Mouse (Mus musculus) gastrocnemius, postnatal 4 days (tissue): ENCODE results near the gene Vmn2r4. TPM values are rescaled to one million over a fixed set of nuclear protein-coding genes. Genes with fewer than 3 reads are reported as not detected.
"Not testable (repeated sequence)": the region's sequence is repeated elsewhere in the genome, so short reads cannot be mapped to it uniquely, and the experiment has no call there.

Experiments used
- DNase-seq, 2 experiments: peaks; one replicate each; pipeline ENCODE4 v3.0.0; 2021 to 2022; ENCODE audit warnings: low spot score in 2 of 2, mixed read lengths in 2 of 2
- long read RNA-seq, 2 experiments: library from polyadenylated mRNA; stranded (forward); transcript quantifications; one replicate each; pipeline ENCODE4 v2.0.0; 2021
- total RNA-seq, 2 experiments: library from RNA; stranded (reverse); gene quantifications; 2 replicates each; pipeline ENCODE4 v1.2.3; 2021

Gene Vmn2r4
- not detected for total RNA-seq
- long read RNA-seq, experiment 1, result 0 reads
- long read RNA-seq, experiment 2, result 0 reads

GRCm38 (mm10) chr3:64415268-64415667 is at the start of gene Vmn2r4:
Gene Vmn2r4 (minus strand): TSS chr3:64415368.
- DNase-seq, result not testable (repeated sequence)

GRCm38 (mm10) chr3:64434261-64434660 is 19.1 kb upstream of the Vmn2r4 start:
- DNase-seq, result not testable (repeated sequence)

- DNase-seq, result not testable (repeated sequence)
Measured at GRCm38 (mm10) chr3:64428117-64428798, 13.1 kb upstream of the Vmn2r4 start.

GRCm38 (mm10) chr3:64422141-64422540 is 7.0 kb upstream of the Vmn2r4 start:
- not testable (repeated sequence) for DNase-seq

GRCm38 (mm10) chr3:64417477-64417876 is 2.3 kb upstream of the Vmn2r4 start:
- DNase-seq, result not testable (repeated sequence)

GRCm38 (mm10) chr3:64414253-64414652 is 915 bp downstream of the Vmn2r4 start:
- not testable (repeated sequence) for DNase-seq

- DNase-seq, result no peak
Measured at GRCm38 (mm10) chr3:64359286-64360035, 55.7 kb downstream of the Vmn2r4 start.

Other genes with a start within 250 kb of the Vmn2r4 start
- not detected for gene Vmn2r3, start 125.7 kb downstream of the Vmn2r4 start, total RNA-seq
- not detected for gene Vmn2r5, start 94.5 kb upstream of the Vmn2r4 start, total RNA-seq
- not detected for gene Vmn2r6, start 150.5 kb upstream of the Vmn2r4 start, total RNA-seq